Mouse (Mus musculus) ZHBTc4 (cell line): ENCODE data around the gene Loxl3.
A peak's percentile ranks its signal among the peaks of the same experiment; 100 is the strongest.

Experiments
- DNase-seq: peaks from one replicate; pipeline ENCODE4 v3.0.0-alpha.2; 2011; ENCODE audit warnings: low read depth, low spot score

Gene Loxl3

GRCm38 (mm10) chr6:83053136-83053960 is 19.4 kb downstream of the Loxl3 start:
- peak; percentile 55 for DNase-seq

GRCm38 (mm10) chr6:83054074-83054851 is 20.3 kb downstream of the Loxl3 start, which contains the start of gene Aup1:
Gene Aup1 (plus strand): TSS chr6:83054521.
- peak; percentile 98 for DNase-seq

DNA sequence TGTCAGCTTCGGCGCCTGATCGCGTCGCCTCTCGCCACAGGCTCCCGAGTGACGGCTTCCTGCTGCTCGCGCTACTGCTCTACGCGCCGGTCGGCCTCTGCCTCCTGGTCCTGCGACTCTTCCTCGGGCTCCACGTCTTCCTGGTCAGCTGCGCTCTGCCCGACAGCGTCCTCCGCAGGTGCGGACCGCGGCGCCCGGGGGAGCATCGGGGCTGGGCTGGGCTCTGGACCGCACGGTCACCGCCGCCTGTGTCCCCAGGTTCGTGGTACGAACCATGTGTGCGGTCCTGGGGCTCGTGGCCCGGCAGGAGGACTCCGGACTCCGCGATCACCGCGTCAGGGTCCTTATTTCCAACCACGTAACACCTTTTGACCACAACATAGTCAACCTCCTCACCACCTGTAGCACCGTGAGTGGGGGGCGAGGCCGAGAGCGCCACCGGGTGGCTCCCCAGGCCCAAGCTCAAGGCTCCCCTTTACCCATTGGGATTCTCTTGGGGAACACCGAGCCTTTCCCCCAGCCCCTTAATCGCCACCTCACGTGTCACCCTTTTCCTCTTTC is 21.0 kb downstream of the Loxl3 start, which contains the start of gene Htra2:
TSS of gene Htra2 (minus strand) at position 403 of the 561 bp plus-strand sequence.
- no peak for DNase-seq

GRCm38 (mm10) chr6:83057790-83058189 is 23.8 kb downstream of the Loxl3 start, which contains the start of gene Dqx1:
Gene Dqx1 (plus strand): TSS chr6:83057844.
- DNase-seq: peak; percentile 90

DNA sequence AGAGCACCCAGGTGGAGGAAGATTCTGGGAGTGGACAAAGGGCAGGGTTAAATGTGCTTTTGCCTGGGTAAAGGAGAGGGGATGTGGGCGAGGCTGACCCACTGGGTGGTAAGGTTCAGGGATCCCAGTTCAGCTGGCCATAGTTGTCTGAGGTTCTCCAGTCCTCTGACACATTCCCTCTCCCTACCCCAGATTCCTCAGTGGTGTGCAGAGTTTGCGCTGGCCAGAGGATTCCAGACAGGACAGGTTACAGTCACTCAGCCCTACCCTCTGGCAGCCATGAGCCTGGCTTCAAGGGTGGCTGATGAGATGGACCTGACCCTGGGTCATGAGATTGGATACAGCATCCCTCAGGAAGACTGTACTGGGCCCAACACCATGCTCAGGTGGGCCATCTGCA is 24.8 kb downstream of the Loxl3 start:
- no peak for DNase-seq

DNA sequence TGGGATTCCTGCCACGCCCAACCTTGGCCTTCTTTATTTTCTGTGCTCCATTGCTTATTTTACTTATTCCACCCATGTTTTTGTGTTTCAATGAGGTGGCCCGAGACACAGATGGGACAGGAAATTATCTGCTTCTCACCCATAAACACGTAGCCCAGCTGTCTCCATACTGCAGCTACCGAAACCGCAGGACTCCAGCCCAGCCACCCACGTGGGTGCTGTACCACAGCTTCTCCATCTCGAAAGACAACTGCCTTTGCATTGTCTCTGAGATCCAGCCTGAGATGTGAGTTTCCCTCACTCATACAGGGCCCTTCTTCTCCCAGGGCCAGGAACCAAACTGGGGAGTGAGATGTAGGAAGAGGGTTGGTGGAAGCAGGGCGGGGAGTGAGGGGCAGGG is 32.0 kb downstream of the Loxl3 start:
- DNase-seq: peak; percentile 38

- DNase-seq: peak; percentile 63
Measured at GRCm38 (mm10) chr6:83066441-83066840, 32.5 kb downstream of the Loxl3 start.

GRCm38 (mm10) chr6:83068221-83068620 is 34.2 kb downstream of the Loxl3 start:
- peak; percentile 62 for DNase-seq

GRCm38 (mm10) chr6:83068706-83069487 is 34.9 kb downstream of the Loxl3 start:
- DNase-seq: peak; percentile 47

DNA sequence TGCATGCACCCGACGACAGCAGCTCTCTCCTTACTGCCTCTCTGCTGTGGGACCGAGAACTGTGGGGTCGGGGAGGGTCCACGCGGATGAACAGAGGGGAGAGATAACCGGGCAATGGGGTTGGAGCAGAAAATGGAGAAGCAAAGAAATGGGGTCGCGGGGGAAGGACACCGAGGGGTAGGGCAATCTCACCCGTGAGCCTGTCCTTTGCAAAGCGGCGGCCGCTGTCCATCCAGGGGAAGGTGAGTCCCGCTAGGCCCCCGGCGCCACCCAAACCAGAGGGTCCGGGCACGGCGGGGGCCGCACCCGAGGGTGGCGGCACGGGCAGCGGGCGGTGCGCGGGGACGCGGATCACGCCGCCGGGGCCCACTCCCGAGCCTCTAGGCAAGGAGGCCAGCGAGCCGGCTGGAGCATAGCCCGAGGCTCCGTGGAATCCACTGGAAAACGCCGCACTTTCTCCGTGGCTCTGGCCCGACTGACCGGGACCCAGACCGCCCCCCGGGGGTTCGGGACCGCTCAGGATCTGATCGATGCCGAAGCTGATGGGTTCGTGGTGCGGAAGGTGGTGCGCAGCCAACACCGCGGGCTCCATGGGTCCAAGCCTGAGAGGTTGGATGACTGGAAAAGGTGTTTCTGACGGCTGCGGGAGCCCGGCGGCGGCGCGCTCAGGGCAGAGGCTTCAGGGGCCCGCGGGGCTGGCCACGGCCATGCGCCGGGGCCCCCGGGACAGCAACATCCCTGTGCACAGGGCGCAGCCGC is 35.7 kb downstream of the Loxl3 start:
- DNase-seq: peak; percentile 52

GRCm38 (mm10) chr6:83070247-83070310 is 36.1 kb downstream of the Loxl3 start, which contains the start of gene Tlx2:
Gene Tlx2 (minus strand): TSS chr6:83070293.
- DNase-seq: no peak

DNA sequence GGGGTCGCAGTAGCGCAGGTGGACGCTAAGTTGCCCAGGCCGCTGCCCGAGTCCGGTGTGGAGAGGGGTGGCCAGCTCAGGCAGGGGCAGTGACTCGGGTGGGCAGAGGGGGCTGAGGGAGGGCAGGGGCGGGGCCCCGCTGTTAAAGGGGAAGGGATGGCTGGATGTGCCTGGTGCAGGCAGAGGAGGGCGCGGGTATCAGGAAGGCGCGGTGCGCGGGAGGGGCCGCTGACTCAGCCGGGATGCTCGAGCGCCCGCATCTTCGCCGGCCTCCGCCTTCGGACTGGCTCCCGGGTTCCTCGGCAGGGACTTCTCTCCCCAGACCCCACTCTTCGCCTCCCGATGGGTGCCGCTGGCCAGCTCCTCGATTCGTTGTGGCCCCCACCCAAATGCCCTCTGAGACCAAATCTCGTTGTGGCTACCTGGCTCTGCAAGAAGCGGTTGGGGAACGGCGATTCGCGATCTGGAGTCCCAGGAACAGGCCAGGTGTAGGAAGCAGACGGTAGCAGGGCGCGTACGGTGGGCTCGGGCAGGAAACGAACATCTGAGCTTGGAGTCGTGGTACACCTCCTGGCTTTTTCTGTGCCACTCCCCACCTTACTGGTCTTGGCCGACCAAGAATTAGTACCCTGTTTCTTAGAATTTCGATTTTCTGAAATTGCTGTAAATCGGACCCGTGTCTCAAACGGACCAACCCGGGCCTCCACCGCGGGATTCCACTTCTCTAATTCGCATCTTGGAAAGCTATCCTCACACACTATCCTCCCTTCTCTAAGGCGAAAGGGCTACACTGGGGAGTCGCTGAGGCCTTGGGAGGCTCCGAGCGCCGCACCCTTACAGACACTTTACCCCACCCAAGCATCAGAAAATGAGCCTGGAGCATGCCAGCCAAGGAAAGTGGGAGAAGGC is 36.6 kb downstream of the Loxl3 start:
- DNase-seq: peak; percentile 81

- peak; percentile 27 for DNase-seq
Measured at GRCm38 (mm10) chr6:83071220-83071619, 37.2 kb downstream of the Loxl3 start.

DNA sequence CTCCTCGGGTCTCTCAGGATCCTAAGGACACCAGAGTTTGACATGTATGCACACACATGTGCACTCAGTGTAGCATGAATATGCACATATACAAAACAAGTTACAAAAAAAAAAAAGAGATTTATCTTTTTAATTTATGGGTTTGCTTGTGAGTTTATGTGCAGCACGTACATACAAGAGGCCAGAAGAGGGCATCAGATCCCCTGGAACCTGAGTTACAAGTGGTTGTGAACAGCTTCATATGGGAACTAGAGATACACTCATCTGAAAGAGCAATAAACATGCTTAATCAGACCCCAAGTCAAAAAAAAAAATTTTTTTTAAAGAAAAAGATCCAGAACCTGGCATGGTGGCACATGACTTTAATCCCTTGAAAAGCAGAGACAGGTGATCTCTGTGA is 41.0 kb downstream of the Loxl3 start:
- DNase-seq: no peak

DNA sequence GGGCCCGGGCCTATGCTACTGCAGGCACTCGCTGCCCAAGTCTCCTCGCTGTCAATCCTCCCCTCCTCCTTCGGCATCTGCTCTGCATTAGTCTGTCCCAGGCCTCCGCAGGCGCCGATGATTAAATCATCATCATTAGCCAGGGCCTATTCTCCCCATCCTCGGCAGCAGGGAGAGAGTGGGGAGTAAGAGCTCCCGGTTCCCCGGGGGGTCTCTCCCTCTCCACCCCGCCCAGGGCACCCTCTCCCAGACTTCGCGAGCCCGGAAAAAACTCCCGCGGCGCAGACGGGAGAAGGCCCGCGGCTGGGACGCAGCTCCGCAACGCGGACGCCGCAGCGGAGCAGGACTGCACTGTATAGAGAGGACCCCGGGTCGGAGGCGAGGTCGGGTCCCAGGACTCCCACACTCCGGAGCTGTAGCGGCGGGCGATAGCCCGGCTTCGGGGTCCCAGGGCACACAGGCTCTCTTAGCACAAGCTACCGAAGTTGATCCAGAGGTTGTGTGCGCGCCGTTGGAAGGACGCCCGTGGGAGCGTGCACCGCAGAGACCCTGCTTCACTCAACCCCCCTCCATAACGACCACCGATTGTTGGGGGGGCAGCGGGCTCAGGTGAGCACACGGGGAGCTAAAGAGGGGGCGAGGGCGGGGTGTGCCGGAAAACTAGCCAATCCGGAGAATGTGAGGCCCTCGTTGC is 43.8 kb downstream of the Loxl3 start, which contains the start of gene Pcgf1:
TSS of gene Pcgf1 (plus strand) at position 240 of the 694 bp plus-strand sequence.
- DNase-seq: no peak

GRCm38 (mm10) chr6:83078324-83078858 is 44.4 kb downstream of the Loxl3 start:
- peak; percentile 98 for DNase-seq

DNA sequence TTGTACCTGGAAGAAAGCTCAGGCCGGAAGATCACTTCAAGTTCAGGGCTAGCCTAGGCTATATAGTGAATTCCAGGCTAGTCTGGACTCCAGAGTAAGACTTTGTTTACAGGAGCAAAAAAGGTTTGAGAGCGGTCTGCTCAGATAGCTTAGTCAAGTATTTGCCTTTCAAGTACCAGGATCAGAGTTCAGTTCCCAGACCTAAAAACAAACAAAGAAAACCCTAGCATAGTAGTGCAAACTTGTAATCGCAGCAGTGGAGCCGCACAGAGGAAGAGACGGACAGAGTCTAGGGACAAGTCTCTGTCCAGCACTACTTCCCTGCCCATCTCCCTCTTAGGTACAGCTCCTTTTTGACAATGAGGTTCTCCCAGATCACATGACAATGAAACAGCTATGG is 46.2 kb downstream of the Loxl3 start:
- DNase-seq: no peak

GRCm38 (mm10) chr6:83083497-83083896 is 49.5 kb downstream of the Loxl3 start:
- DNase-seq: no peak

GRCm38 (mm10) chr6:83084477-83084876 is 50.5 kb downstream of the Loxl3 start:
- DNase-seq: no peak
